Mouse (Mus musculus) MEL (cell line): ENCODE measurements around the gene Sbf1.

Experiments used
- CTCF ChIP-seq, 3 experiments: IDR thresholded peaks in 2 of 3; conservative IDR thresholded peaks in 1 of 3; 2 replicates each; pipeline ENCODE4 v1.5.1; 2011 to 2012; ENCODE audit warnings: low read length in 3 of 3, low read depth in 2 of 3, mild to moderate bottlenecking in 2 of 3, improper control_type of control experiment in 1 of 3, inconsistent platforms in 1 of 3, mixed read lengths in 1 of 3, moderate library complexity in 1 of 3; ENCODE audit not compliant: control insufficient read depth in 1 of 3, insufficient read depth in 1 of 3, poor library complexity in 1 of 3, severe bottlenecking in 1 of 3
- POLR2A ChIP-seq, 2 experiments: IDR thresholded peaks; 2 replicates each; pipeline ENCODE4 v1.6.1; 2011 to 2012; ENCODE audit warnings: low read length in 2 of 2, mild to moderate bottlenecking in 2 of 2, control low read depth in 1 of 2, improper control_type of control experiment in 1 of 2, low read depth in 1 of 2, moderate library complexity in 1 of 2; ENCODE audit not compliant: control insufficient read depth in 1 of 2, insufficient read depth in 1 of 2, poor library complexity in 1 of 2

DNA sequence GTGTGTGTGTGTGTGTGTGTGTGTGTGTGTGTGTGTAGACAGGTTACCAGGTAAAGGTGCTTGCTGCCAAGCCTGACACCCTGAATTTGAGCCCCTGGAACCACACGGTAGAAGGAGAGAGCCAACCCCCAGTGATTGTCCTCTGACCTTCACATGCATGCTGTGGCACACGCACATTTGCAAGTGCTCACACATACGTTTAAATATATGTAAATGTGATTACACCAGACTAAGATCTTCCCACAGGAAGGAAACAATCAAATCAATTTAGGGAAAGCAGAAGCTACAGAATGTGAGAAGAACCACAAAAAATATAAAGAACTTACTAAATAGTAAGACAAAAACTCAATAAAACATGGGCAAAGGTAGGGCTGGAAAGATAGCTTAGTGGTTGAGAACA is 25.0 kb upstream of the Sbf1 start:
- TF ChIP-seq POLR2A (IDR thresholded peaks at IDR 0.05; ENCODE audit: control insufficient read depth in 1 of 2, insufficient read depth in 1 of 2, low read depth in 1 of 2, low read length in 2 of 2, poor library complexity in 1 of 2) = no peak
- no peak for TF ChIP-seq CTCF (IDR thresholded peaks at IDR 0.05 in 2 of 3, conservative IDR thresholded peaks at IDR 0.05 in 1 of 3; ENCODE audit: control insufficient read depth in 1 of 3, insufficient read depth in 1 of 3, low read depth in 2 of 3, low read length in 3 of 3, poor library complexity in 1 of 3, severe bottlenecking in 1 of 3)
